Mouse (Mus musculus) liver (tissue): ENCODE measurements around the gene Frmd4a.
"Not testable (repeated sequence)": the region's sequence is repeated elsewhere in the genome, so short reads cannot be mapped to it uniquely, and the experiment has no call there.

Experiments
- DNase-seq: peaks from one replicate; pipeline ENCODE4 v3.0.0-alpha.2; 2020; ENCODE audit warnings: mixed read lengths

Gene Frmd4a

DNA sequence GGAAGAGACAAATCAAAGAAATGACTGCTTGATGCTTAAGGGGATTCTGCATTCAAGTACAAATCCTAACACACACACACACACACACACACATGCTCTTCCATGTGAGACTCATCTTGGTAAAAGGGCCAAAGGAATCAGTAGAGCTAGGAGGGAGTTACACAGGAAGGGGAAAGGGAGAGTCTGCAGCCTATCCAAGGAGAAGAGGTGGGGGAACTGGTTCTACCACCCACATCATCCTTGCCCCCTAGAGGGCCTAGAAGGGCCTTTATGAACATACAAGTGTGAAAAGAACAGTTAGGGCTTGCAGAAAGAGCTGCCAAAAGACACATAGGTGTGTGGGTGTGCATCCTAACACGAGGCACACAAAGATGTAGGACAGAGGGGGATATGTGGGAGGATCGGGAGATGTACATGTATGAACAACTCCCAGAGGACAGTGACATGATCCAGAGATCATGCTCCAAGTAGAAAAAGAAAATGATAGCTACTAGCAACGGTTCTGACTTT, 576.4 kb downstream of the Frmd4a start:
- no peak for DNase-seq

DNA sequence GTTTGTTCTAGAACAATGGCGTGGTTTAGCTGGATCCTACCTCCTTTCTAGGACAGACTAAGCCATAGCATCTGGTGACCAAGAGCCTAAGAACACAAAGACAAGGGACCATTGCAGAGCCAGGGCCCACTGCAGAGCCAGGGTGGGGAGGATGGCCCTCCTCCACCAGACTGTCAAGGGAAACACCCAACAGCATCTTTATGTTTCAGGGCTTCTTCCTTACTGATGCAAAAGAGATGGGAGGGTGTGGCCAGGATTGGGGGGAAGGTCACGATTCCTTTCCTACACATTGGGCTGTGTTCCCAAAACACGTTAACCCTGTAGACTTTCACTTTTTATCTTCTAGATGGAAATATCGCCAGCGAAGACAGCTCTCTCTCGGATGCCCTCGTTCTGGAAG, 579.5 kb downstream of the Frmd4a start:
- no peak for DNase-seq

DNA sequence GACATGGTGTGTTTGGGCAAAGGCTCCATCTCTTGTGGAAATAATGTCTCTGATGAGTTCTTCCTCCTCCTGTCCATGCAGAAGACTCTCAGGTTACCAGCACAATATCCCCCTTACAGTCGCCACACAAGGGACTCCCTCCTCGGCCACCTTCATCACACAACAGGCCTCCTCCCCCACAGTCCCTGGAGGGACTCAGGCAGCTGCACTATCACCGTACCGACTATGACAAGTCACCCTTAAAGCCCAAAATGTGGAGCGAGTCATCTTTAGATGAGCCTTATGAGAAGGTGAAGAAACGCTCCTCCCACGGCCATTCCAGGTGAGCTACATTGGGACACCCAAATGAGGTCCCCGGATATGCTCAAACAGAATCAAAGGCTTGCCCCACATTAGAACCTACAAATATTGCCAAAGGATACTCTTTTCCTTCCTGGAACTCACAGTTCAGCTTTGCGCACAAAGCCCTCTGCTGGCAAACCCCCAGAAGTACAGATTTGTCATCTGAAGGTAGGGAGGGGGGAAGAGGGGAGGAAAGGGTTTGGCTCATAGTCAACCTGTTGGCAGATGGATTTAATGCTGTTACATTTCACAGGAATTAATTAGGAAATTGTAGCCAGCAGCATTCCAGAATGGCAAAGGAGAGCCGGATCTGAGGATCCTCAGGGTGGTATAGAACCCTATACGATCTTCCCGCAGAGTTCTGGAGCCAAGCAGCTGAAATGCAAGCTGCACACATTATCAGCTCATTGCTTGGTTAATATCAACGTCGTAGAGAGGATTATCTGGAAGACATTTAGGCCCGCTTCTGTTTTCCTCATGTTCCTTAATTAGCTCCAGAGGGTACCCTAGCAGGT, 583.7 kb downstream of the Frmd4a start:
- DNase-seq, result peak; percentile 57

DNA sequence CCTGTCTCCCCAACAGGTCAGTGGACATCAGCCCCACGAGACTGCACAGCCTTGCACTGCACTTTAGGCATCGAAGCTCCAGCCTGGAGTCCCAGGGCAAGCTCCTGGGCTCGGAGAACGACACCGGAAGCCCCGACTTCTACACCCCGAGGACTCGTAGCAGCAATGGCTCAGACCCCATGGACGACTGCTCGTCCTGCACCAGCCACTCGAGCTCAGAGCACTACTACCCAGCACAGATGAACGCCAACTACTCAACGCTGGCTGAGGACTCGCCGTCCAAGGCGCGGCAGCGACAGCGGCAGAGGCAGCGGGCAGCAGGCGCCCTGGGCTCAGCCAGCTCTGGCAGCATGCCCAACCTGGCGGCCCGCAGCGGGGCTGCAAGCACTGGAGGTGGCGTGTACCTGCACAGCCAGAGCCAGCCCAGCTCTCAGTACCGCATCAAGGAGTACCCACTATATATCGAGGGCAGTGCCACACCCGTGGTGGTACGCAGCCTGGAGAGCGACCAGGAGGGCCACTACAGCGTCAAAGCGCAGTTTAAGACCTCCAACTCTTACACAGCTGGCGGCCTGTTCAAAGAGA, 585.9 kb downstream of the Frmd4a start:
- DNase-seq, result no peak

DNA sequence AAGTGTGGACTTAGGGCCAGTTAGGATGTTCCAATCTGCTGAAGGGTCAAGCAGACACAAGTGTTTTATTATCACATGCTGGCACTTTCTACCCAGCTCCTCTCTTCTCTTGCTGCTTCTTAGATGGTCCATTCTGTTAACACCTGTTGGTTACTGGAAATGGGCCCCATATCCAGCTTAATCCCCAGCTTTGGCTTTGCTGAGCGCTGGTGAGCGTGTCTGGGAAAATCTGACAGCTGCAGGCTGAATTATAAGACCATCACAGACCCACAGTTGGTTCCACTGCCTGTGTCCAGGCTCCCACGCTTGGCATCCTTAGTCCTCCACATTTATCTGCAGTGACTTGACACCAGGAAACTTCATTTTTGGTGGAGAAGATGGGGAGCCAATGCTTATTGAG, 589.0 kb downstream of the Frmd4a start:
- DNase-seq, result no peak

DNA sequence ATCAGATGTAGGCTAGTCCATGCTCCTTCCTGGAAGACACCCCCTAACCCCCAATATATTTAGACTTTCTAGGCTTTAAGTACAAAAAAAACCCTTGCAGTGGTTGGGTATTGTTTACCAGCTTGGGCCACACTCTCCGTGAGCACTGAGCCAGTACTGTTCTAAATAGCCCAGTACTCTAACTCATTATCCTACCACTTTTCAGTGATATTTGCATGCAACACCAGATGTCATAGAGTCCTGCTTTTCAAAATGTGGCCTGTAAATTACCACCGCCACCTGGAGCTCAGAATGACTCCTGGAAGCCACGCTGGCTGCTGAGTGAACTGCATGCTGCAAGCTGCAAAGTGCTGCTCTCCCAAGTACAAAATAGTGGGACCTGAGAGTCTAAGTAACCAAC, 590.7 kb downstream of the Frmd4a start:
- no peak for DNase-seq

DNA sequence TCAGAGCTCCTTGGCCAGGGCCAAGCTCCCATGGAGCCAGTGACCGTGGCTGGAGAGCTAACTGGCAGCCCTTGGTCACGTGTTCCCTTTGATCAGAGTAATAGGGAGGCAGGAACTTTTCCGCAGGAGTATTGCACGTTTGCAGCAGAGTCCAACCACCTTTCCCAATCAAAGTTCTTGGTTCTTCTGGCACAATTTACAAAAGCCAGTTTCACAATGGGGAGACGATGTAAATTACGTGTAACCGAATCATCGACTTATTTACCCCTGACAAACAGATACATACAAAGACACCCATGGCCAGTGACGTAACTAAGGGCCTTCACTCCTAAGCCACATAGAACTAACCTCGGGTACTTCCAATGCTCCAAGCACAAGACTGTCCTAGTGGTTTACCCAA, 591.9 kb downstream of the Frmd4a start:
- DNase-seq, result no peak

DNA sequence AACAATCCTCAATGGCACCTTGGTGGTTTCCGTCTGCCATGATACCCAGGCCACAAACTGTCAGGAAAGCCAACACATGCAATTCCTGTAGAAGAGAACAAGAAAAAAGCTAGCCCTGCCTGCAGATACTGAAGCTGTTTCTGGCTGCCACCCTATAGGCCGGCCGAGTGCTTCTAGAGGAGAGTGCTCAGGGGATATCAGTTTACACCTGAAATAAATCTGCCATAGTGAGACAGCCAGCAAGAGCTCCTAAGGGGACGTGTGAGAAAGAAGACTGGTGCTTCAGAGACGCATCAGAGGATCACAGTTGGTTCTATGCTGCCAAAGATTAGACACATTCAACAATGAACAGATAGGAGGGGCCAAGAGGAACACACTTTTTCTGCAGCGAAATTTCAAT, 593.8 kb downstream of the Frmd4a start:
- DNase-seq, result no peak

DNA sequence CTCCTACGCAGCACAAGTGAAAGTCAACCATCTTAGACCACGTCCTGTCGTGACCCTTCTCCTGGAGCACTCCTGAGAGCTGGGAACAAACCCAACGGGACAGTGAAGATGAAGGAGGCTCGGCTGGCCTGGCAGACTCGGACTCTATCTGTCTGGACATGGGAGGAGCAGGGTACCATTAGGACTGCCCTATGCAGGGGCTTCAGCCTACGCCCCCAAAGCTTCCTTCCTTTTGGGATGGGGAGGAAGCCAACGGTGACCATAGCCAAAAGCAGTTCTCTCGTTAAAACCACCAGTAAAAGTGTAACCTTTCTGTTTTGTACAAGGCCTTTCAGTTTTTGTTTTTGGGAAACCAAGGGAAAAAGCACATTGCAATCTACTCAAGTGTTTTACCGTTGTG, 594.2 kb downstream of the Frmd4a start:
- no peak for DNase-seq

DNA sequence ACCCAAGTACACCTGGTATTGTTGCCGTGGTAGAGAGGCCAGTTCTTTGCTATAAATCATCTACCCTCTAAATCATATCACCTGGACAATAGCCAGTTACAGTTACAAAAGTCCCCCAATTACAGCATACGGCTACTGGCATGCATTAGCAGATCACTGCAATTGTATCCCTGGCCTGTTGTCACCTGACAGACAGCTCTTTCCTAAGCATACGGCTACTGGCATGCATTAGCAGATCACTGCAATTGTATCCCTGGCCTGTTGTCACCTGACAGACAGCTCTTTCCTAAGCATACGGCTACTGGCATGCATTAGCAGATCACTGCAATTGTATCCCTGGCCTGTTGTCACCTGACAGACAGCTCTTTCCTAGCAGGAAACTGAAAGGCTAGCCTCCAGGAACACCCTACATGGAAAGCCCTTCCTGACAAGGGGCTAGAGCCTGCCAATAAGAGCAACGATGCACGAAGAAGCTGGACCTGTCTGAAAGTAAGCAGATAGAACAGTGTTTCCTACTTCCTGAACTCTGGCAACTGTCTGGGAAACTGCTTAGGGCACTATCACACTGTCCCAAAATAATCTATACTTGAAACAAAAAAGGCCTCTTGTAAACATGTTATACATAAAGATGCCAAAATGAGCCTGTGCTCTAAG, 596.9 kb downstream of the Frmd4a start:
- not testable (repeated sequence) for DNase-seq

DNA sequence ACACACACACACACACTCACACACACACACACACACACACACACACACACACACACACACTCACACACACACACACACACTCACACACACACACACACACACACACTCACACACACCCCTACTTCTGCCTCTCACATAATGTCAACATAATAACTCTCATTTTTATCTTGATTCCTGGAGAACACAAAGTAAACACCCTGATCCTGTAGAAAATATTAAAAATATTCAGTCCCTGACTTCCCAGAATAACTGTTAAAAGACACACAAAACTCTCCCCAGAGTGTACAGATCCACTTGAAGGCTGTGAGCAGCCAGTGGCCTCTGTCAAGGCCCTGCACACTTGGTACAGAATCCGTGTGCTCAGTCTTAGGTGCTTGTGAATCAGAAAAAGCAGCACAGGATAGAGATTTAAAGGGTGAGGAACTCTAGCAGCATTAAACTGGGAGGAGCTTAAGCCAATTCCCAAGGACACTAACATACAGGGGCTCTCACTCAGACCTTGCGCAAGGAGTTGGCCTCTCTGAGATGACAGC, 597.6 kb downstream of the Frmd4a start:
- DNase-seq, result no peak

DNA sequence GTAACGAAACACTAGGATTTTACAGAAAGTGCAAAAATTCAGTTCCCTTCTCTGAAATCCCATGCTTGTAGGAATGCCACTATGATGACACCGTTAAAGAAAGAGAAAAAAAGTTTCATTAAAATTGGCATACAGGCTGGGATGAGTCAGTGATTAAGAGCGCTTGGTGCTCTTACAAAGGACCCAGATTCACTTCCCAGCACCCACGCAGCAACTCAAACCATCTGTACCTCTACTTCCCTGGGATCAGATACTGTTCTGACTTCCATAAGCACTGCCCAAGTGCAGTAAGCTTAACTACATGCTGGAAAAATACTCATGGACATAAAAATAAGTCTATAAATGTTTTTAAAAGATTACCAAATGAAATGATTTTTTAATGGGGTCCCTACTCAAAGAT, 599.5 kb downstream of the Frmd4a start:
- no peak for DNase-seq

DNA sequence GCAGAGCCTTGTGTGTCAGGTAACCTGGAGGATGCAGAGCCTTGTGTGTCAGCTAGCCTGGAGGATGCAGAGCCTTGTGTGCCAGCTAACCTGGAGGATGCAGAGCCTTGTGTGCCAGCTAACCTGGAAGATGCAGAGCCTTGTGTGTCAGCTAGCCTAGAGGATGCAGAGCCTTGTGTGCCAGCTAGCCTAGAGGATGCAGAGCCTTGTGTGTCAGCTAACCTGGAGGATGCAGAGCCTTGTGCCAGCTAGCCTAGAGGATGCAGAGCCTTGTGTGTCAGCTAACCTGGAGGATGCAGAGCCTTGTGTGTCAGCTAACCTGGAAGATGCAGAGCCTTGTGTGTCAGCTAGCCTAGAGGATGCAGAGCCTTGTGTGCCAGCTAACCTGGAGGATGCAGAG, 601.6 kb downstream of the Frmd4a start:
- DNase-seq, result not testable (repeated sequence)

DNA sequence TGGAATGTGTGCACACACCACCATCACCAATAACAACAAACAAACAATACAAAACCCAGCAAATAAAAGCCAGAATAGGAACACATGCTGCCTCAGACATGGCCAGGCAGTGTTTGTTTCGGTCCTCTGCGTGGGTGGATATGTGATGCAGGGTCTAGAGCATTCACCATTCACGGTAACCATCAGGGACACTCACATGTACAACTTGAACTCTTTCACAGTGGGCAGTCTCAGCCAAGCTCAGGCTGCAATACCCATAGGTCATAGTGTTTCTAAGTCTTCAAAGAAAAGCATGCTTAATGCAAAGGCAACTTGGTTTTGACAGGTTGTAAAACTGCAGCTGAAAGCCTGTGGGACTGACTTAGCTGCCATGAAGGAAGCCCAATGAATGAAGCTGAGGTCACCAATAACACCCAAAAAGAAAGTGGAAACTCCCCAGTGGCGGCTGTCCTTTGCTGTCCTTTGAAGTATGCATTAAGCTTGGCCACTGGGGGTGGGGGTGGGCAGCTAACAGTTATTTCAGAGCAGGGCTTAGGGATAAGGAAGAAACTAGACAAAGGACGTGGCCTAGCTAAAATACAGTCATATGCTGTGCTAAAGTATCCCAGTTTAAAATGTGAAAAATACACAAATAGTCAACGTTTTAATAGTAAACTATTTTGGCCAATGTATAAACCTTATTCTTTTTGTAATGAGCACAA, 602.5 kb downstream of the Frmd4a start:
- no peak for DNase-seq

DNA sequence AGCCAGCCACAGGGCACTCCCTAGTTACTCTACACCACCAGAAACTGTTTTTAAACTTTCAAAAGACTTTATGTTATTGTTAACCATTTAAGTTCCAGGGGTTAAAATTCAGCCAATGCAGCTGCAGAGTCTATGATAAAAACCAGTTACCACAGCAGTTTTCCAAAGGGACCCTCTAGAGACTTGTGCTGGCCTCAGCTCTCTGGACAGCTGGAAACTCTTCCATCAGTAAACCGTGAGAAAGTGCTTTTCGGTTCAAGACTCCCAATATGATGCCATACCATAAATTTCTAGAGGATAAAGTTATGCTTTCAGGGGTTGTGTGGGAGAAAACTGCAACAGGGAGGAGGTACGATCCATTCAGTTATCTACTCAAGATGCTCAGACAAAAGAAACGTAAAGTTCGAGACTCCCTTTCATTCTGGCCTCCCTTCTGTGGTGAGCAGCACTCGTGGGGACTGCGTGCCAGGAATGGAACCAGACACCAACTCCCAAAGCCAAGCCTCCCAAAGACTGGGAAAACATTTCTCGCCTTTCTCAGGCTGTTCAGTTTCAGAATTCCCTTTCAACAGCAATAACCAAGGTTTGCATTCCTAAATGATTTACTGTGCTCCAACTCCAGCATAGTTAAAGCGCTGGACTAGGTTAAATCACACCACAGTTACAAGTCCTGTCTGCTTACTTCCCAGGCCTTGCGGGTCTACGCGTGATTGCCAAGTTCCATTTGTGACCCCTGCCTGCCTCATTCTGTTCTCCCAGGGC, 603.3 kb downstream of the Frmd4a start:
- no peak for DNase-seq

DNA sequence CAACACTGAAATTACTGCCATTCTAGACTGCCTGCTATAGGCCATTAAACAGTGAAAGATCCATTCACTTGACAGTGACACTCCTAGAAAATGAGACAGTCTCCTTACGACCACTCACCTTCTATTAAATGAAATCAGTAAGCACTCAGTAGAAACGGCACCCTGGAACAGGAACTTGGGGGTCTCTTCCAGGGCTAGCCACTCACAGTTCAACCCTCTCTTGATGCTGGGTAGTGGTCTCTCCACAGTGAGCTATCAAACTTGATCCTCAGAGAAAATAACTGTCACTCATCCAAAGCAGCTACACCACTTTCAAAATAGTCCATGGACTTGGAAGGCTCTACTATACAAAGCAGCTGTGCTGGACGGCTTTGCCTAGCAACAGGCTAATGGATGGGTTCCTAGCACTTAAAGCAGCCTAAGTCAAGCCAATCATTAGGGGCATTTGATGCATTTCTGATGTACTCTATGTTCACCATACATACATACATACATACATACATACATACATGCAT, 604.0 kb downstream of the Frmd4a start:
- no peak for DNase-seq

DNA sequence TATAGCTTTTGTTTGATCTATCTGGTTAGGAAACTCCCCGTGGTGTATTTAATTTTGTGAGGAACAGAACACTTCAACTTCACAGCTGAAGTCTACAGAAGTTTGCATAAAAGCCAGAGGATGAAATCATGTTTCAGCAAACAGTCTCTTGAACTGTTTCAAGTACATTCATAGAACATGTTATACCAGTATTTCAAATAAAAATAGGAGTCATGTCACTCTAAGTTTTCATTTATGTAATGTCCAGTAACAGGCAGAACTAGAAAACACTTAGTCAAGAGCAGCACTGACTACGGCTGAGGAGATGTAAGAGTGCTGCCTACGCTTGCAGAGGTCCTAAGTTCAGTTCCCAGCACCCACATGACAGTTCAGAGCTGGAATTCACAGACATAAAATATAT, 609.4 kb downstream of the Frmd4a start:
- no peak for DNase-seq

DNA sequence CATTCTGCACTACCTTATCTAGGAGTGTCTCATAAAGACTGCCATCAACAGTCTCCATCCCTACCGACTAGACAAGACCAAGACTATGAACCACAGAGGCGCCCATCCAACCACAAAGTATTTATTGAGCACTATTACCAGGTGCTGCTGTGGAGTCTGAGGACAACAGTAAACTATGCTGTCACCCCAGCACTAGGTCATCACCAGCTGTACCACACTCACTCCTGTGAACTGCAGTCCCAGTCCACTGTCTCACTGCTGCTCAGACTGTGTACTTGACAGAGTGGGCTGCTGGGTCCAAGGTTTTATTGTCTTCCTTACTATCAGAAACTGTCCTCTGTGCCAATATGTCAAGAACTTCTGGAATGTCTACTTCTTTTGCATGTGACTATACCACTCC, 611.4 kb downstream of the Frmd4a start:
- no peak for DNase-seq

DNA sequence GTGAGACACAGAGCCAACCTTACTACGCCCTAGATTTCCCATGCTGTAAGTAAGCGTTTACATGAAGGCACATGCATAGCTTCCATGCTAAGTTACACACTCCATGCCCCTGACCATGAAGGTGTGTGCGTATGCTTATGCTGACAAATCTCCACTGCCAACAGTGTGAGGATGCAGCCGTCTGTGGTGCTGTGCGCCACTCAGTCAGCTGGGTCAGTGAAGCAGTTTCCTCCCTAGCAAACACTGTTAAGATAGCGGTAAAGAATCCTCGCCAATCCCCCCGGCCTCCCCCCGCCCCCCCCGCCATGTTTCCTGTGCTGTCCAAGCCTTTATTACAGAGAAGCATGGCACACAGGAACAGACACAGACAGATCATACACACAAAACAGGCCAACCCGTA, 612.0 kb downstream of the Frmd4a start:
- DNase-seq, result no peak

DNA sequence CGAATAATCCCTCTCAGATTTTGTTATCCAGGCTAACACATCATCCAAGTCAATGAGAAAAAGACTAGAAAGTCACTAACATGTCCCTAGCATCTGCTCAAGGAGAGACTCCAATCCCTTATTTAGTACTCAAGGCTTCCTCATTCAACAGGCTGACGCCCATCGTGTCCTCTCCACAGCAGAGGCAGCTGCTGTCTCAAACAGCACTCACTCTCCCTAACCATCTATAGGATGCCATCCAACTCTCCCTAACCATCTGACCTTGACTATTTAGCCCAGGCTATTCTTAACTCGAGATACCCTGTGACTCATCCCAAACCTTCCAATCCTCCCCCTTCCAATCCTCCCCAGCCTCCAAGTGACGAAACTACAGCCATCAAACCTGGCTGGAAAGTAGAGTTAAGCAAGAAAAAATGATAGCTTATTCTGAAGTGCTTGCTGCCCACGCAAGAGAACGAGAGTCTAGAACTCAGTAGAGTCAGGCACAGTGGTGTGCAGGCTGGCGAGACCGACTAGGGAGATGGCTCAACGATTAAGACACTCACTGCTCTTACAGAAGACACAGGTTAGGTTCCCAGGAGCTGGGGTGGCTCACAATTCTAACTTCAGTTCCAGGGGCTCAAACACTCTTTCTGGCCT, 612.8 kb downstream of the Frmd4a start:
- DNase-seq, result no peak

DNA sequence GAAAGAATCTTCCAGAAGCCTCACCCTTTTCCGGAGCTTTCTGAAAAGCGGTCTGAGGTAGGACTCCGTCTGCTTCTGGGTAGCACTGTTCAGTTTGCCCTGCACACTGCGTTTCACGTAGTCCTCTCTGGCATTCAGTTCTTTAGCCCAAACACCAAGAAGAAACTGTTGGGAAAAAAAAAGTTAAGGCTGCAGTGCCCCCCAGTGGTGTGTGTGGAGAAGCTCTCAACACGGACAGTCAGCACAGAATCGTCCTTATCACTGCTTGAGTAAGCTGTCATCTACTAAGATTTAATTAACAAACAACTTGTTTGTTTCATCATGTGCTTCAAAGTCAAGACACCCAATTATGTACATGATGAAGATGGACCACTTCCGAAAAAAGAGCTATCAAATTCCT, 618.3 kb downstream of the Frmd4a start:
- DNase-seq, result no peak

DNA sequence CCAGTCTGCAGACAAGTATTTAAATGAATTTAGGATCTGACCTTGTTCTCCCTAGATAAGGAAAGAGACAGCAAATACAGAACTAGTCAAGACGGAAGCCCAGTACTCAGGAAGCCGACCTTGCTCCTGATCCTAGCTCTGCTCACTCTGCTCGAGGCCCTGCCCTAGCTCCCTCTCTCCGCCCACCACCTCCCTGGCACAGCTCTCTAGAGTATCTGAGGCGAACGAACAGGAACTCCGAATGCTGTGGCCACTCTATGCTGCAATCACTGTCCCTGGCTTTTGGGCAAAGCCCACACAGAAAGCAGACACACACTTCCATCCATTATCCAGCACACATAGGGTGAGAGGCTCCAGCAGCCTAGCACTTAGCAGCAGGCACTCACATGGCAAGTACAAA, 619.1 kb downstream of the Frmd4a start:
- no peak for DNase-seq
